Mouse (Mus musculus) splenic B cell, adult 2 months (primary cell): ENCODE data around the gene Naalad2.
"Not testable (repeated sequence)": the region's sequence is repeated elsewhere in the genome, so short reads cannot be mapped to it uniquely, and the experiment has no call there.

ENCODE experiments used
- DNase-seq: peaks from one replicate; pipeline ENCODE4 v3.0.0-alpha.2; 2011; ENCODE audit warnings: low read depth, low spot score
- H3K27me3 ChIP-seq: 2 replicates; pipeline ENCODE4 v1.6.1; 2012; ENCODE audit warnings: mild to moderate bottlenecking, low read length, moderate library complexity, mixed read lengths; ENCODE audit not compliant: control insufficient read depth, poor library complexity, insufficient read depth, severe bottlenecking
- H3K36me3 ChIP-seq: 2 replicates; pipeline ENCODE4 v1.6.1; 2012; ENCODE audit warnings: mild to moderate bottlenecking, low read length, moderate library complexity, mixed read lengths; ENCODE audit not compliant: control insufficient read depth, poor library complexity, insufficient read depth, severe bottlenecking

The Naalad2 gene

DNA sequence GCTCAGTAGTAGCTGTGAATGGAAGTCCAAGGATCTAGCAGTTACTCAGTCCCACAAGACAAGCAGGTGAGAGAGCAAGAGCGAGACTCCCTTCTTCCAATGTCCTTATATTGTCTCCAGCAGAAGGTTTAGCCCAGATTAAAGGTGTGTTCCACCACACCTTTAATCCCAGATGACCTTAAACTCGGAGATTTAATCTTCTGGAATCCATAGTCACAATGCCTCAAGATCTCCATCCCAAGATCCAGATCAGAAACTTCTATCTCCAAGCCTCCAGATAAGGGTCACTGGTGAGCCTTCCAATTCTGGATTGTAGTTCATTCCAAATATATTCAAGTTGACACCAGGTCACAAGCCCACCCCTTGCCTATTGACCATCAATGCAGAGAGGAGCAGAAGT lies at the start of gene Naalad2:
Gene Naalad2, minus strand, starts transcription at position 101 of the 400 bp plus-strand sequence.
- DNase-seq, H3K27me3 ChIP-seq, H3K36me3 ChIP-seq: not testable (repeated sequence)

DNA sequence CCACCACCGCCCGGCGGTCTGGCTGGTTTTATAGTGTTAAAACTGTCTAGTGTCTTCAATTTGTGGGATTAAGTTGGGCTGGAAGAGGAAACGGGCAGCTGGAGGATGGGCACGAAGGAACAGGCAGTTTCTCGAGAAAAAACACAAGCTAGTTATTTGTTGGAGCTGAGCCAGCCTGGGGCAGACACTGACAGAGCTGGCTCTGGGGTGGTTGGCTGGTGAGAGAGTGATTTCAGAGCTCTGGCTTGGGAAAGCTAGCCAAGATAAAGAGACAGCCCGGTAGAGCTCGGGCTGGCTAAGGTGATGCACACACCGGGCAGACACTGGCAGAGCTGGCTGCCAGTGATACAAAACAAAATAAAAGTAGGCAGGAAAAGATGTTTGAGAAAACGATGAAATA lies 28.9 kb upstream of the Naalad2 start:
- no peaks in the 10 kb centered on the region for H3K27me3 ChIP-seq
- H3K36me3 ChIP-seq, result no peaks in the 10 kb centered on the region
- DNase-seq, result no peak

- Histone ChIP-seq H3K27me3 (no peaks in the 10 kb centered on the region), H3K36me3 (no peaks in the 10 kb centered on the region)
- no peak for DNase-seq
Measured at GRCm38 (mm10) chr9:18430354-18430753, 27.6 kb upstream of the Naalad2 start, which contains the start of gene Mbd3l2. Mbd3l2 (plus strand) TSS chr9:18430654.

- DNase-seq, H3K27me3 ChIP-seq: not testable (repeated sequence)
Measured at GRCm38 (mm10) chr9:18412371-18412770, 9.6 kb upstream of the Naalad2 start.

GRCm38 (mm10) chr9:18404118-18404517 lies 1.3 kb upstream of the Naalad2 start, which contains the start of gene Ubtfl1:
Ubtfl1 (plus strand) TSS chr9:18404418.
- Histone ChIP-seq H3K36me3 (no peaks in the 10 kb centered on the region), H3K27me3 (no peaks in the 10 kb centered on the region)
- DNase-seq, result no peak

More at GRCm38 (mm10) chr9:18412371-18412770, 9.6 kb upstream of the Naalad2 start:
- not testable (repeated sequence) for H3K36me3 ChIP-seq

GRCm38 (mm10) chr9:18399629-18400028 lies 3.2 kb downstream of the Naalad2 start:
- no peak for DNase-seq
- H3K36me3 ChIP-seq, result no peaks in the 10 kb centered on the region
- H3K27me3 ChIP-seq, result no peaks in the 10 kb centered on the region

DNA sequence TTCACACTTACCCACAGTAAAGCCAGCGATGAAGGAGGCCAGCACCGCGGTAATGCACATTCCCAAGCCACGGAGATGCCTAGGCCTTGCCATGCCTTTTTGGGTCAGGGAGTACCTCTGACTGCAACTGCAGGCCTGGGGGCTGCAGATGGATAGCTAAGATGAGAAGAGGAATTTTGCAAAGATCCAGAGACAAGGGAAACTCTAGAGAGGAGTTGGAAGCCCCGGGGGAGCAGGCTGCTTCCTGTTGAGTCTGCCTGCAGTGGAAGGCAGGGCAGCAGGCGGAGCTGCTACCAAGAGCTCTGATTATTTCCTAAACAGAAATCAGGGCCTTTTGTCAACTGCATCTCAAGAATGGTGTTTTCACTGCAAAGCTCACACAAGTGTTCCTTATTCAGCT lies 17.0 kb downstream of the Naalad2 start:
- Histone ChIP-seq H3K36me3 (no peaks in the 10 kb centered on the region), H3K27me3 (no peaks in the 10 kb centered on the region)
- DNase-seq, result no peak

DNA sequence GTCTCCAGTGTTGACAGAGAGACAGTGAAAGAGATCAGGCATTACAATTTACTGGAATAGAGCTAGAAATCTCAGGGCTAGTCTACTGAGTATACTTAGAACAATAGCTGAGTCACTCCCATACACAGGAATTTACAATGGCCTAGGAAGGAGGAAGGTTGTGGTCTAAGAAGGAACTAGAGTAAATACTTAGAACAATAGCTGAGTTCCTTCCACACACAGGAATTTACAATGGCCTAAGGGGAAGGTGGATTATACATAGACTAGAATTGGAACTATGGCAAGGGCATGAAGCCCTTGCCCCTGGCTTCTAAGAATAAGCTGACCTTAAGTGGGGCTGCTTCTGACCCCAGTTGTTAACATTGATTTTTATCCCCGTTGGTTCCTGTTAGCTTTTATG lies 29.8 kb downstream of the Naalad2 start:
- not testable (repeated sequence) for H3K27me3 ChIP-seq, H3K36me3 ChIP-seq, DNase-seq

DNA sequence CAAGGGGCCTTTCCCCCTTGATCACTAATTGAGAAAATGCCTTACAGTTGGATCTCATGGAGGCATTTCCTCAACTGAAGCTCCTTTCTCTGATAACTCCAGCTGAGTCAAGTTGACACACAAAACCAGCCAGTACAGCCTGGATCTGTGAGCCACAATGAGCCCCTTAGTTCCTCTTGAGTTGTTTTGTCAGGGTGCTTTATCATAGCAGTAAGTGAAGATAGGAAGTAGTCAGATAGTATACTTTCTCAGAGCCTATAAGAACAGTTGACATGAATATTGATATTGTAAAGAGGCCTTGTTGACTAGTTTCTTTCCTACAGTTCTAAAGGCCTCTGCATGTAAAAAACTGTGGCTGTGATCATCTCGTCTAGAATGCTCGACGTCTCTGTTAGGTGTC lies 82.8 kb downstream of the Naalad2 start:
- H3K27me3 ChIP-seq, result no peaks in the 10 kb centered on the region
- no peak for DNase-seq
- H3K36me3 ChIP-seq, result 0 out of 2 replicates have a peak, but pooled peaks cover 2% of the 10 kb centered on the region

- no peak for DNase-seq
Measured at GRCm38 (mm10) chr9:18298301-18298700, 104.5 kb downstream of the Naalad2 start.

GRCm38 (mm10) chr9:18293026-18293781 lies 109.6 kb downstream of the Naalad2 start:
- no peaks in the 10 kb centered on the region for H3K27me3 ChIP-seq
- DNase-seq, result no peak
- H3K36me3 ChIP-seq, result no peaks in the 10 kb centered on the region

More at GRCm38 (mm10) chr9:18298301-18298700, 104.5 kb downstream of the Naalad2 start:
- peaks cover 2% of the 10 kb centered on the region for H3K36me3 ChIP-seq
- H3K27me3 ChIP-seq, result no peaks in the 10 kb centered on the region

GRCm38 (mm10) chr9:18292443-18292922 lies 110.3 kb downstream of the Naalad2 start:
- no peak for DNase-seq
- no peaks in the 10 kb centered on the region for H3K27me3 ChIP-seq
- no peaks in the 10 kb centered on the region for H3K36me3 ChIP-seq

- Histone ChIP-seq H3K36me3 (no peaks in the 10 kb centered on the region), H3K27me3 (no peaks in the 10 kb centered on the region)
- DNase-seq, result peak; percentile 97
Measured at GRCm38 (mm10) chr9:18291571-18292429, 111.0 kb downstream of the Naalad2 start, which contains the start of gene Chordc1. Chordc1 (plus strand) TSS chr9:18292125.

- H3K36me3 ChIP-seq, DNase-seq: not testable (repeated sequence)
Measured at GRCm38 (mm10) chr9:18278693-18279092, 124.1 kb downstream of the Naalad2 start.

GRCm38 (mm10) chr9:18277497-18277896 lies 125.3 kb downstream of the Naalad2 start:
- Histone ChIP-seq H3K36me3 (no peaks in the 10 kb centered on the region), H3K27me3 (no peaks in the 10 kb centered on the region)
- peak; percentile 57 for DNase-seq

More at GRCm38 (mm10) chr9:18278693-18279092, 124.1 kb downstream of the Naalad2 start:
- H3K27me3 ChIP-seq, result not testable (repeated sequence)
